Mouse (Mus musculus): ENCODE results near the gene Rabgap1l.

Gene Rabgap1l

DNA sequence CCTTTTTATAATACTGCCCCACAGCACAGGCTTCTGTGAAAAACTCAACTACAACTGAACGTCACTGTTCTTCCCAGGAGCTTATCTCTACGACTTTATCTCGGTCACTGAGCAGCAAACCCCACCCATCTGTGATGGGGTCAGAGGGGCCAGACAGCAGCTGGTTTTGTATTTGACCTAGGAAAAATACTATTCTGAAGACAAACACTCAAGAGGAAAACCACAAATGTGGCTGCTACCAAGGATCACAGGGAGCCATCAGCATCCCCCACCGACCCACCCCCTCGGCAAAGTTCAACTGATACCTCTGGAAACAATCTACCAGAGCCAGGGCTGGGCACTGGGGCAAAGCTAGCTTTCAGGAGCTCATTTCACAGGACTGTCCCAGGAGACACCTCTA lies 467.5 kb downstream of the Rabgap1l start:
- intact Hi-C loops (cut with DNase I), result no loop called here

DNA sequence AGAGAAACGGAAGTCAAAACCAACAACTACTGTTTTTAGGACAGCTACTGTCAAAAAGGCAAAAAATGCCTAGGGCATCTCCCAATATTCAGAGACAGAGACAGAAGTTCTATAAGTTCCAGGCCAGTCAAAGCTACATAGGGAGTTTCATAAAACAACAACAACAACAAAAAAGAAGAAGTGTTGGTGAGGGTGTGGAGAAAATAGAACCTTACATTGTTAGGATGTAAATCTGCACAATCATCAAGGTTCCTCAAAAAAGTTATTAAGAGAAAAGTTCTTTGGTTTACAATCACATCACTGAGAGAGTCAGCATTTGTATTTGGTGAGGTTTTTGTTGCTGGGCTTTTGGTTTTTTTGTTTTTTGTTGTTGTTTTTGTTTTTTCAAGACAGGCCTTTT lies 472.3 kb downstream of the Rabgap1l start:
- intact Hi-C loops (cut with DNase I), result no loop called here

DNA sequence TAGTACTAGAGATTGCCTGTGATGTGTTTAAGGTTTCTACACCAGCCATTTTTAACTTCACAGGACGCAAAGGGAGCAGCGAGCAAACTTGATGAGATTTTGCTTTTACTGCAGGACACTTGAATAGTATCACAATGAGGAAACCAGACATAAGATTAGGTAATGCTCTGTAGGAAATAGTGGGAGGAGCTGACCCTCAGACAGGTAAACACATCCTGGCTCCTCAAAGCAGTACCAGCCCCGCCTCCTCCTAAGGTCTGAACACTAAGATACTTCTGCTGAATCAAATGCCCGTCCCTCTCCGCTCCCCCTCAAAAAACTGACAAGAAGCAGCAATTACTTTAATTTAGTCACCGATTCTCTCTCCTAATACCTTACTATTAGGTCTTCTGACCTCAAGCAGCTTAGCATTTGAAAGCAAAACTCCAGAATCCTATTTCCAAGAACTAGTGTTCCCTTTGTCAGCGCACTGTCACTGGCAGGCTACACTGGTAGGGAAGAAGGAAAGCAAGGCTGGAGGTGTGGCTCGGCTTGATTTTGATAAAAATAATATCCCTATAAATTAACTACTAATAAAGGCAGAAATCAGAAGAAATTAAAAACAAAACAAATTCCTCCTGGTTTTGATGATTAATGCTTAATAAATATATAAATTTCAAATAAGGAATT lies 474.8 kb downstream of the Rabgap1l start:
- intact Hi-C loops (cut with DNase I), result no loop called here

DNA sequence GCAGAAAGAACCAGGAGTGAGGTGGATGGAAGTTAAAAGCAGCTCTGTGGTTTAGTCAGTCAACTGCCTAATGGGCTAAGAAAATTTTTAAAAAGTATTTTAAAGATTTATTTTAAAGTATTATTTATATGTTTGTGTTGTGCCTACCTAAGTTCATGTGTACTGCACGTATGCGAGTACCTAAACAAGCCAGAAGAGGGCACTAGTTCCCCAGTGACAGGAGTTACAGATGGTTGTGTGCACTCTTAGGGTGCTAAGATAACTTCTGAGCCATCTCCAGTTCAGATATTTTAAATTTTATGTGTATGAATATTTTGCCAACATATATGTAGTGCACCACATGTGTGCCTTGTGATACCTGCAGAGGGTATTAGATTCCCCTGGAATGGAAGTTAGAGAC lies 476.8 kb downstream of the Rabgap1l start:
- intact Hi-C loops (cut with DNase I), result no loop called here

DNA sequence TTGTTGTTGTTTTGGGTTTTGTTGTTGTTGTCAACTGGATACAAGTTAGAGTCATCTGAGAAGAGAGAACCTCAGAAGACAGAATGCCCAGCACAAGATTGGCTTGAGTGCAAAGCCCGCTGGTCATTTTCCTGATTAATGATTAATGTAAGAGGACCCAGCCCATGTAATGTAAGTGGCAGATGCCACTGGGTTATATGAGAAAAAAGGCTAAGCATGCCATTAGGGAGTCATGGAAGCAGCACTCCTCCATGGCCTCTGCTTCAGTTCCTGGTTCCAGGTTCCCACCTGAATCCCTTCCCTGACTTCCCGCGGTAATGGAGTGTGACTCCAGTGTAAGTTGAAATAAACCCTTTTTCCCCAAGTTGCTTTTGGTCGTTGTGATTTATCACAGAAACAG lies 480.4 kb downstream of the Rabgap1l start:
- intact Hi-C loops (cut with DNase I), result no loop called here

DNA sequence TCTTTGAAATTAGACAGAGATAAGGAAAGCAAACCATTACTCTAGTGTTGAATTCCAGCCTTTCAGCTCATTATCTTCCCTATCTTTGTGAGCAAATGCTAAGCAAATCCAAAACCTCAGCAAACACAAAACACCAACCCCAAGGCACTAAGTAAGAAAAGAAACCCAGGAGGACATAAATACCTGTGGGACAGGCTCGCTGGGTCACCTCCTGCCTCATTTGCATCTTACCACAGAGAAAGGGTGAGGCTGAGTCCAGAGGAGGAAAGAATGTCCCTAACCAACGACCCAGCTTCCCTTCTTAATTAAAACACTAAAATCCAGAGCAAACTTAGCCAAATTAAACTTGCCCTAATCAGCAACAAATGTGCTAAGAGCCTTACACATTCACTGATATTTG lies 481.1 kb downstream of the Rabgap1l start:
- intact Hi-C loops (cut with DNase I), result no loop called here

DNA sequence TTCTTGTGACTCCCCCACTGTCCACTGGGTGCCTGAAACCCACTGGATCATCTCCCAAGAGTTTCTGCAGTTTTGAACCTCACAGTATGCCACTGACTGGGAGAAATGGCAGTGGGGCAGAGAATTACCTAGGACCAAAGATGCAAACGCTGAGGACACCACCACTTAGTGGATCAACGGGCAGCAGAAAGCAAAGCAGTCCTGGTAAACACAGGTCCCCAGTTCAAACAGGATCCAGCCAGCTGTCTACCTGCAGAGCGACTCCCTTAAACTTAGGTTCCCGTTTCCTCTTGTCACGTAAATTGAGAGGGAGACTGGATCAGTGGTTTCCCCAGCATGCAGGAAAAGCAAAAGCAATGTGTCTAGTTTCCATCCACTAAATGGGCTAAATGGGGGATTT lies 483.1 kb downstream of the Rabgap1l start:
- intact Hi-C loops (cut with DNase I), result no loop called here

DNA sequence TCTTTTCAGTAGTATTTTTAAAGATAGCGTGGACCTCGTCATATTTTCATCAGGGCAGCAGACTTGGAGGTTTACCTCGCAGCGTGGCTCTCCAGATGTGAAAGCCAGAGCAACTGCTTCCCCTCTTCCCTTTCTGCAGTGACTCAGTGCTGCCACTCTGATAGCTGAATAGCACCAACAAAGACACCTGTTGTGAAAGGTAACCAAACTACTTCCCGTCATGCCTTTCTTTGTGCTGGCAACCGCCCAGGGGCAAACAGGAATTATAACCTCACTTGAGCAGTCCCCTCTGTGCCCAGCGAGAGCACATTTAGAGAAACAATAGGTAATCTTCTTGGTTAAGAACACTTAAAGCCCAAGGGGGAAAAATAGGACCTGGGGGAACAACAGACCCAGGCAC lies 484.0 kb downstream of the Rabgap1l start:
- intact Hi-C loops (cut with DNase I), result no loop called here

DNA sequence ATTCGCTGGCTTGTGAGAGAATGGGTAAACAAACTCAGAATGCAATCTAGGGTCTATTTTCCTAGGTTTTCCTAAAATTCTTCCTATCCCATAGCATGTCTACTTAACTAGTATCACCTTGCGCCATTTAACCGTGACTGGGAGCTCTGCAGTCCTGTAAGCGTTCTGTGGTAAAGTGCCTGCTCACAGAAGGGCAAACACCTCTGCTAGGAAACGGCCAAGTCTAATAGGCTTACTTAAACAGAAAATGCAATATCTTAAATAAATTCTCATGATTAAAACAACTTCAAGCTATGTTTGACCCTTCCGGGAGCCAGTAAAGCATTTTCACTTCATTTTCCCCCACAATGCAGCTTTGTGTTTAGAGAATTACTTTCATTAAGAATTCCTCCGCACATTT lies 484.5 kb downstream of the Rabgap1l start:
- intact Hi-C loops (cut with DNase I), result no loop called here

DNA sequence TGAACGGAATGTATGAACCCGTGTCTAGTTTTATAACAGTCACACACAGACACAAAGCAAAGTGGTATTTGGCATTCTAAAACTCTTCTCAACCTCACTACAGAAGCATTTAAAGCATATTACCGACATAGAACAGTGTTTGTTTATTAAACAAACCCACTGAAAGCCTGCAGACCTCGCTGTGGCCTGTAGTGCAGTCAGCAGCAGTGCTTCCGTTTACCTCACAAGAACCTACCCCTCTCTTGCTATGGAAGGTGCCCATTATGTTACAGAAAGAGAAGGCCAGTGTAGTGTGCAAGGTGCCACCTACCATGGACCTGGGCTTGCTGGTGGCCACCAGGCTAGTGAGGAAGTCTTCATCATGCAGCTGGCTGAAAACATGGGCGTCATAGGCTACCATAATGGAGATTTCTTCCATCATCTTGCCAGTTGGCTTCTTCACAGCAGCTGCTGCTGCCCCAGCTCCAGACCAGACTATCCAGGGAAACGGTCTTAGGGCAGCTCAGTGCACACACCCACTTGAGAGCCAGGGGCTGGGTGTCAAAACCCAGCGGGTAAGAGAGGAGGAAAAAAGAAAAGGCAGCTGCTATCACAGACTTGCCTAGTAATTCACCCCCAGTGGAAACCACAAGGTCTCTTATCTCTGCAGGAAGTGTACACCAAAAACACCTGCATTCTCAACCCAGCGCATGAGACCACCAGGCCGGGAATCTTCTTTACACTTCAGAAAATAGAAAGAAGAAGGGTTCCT lies 486.0 kb downstream of the Rabgap1l start:
- intact Hi-C loops (cut with DNase I), result no loop called here

DNA sequence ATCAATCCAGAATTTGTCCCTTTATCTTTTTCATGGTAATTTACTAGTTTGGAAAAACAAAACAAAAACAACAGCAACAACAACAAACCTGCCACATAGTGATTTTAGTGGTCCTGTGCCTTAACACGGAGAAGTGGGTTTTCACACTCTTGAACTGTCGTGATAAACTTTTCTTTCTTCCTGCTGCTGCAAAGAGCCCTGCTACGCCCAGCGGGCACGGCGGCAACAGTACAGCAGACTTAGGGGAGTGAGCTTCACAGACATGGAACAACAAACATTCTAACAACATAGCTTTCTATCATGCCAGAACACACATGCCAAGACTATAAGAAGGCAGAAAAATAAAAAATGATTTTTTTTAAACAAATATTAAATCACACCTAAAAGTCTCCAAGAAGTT lies 486.7 kb downstream of the Rabgap1l start:
- intact Hi-C loops (cut with DNase I), result no loop called here

DNA sequence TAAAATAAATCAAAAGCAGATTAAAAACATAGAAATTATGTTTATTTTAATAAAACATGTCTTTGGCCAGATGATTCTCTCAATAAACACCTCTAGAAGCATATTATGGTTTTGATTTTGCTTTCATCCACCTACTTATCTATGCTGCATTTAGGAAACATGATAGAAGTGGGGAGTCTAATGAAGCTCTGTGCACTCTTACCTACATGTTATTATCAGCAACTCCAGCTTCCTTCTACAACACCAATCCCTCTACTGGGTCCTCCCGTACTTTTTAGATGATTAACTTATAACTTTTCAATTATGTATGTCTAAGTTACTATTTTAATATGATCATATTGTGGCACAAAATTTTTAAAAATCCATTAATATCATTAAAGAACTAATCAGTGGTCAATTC lies 487.2 kb downstream of the Rabgap1l start:
- intact Hi-C loops (cut with DNase I), result no loop called here

DNA sequence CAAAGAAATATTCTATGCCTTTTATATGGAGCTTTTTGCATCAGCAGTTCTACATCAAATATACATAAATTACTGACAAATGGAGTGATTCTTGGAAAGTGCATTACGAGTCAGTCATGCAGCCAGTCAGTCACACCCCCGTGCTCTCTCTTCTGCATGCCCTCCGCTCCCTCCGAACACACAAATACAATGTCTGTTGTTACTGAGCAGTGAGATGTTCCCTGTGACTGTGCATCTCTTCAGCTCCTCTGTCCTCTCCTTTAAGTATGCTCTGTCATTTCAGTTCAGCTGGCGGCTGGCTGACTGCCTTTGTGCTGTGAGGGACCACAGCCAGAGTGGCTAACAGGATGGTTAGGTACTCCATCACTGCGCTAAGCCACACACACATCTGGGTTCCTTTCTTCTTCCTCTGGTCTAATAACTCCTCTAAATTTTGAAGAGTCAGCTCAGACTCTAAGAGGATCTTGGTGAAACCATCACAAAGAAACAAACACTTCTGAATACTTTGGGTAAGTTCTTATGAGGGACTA lies 488.0 kb downstream of the Rabgap1l start:
- intact Hi-C loops (cut with DNase I), result no loop called here

DNA sequence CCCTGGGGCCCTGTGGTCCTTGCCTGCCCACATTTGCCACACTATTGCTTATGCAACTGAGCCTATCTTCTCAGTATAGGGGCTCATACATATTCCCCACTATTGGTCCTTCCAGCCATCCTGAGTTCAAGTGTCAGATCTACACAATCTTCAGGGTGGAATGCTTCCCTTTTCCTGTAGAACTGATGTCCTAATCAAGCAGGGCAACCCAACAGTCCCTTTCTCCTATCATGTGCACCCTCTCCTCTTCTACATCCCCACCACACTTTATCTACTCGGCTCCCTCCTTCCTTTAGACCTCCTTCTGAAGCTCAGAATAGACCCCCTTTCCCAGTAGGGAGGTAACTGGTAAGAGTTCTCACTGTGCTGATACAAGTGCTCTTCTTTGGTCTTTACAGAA lies 490.7 kb downstream of the Rabgap1l start:
- intact Hi-C loops (cut with DNase I), result no loop called here

DNA sequence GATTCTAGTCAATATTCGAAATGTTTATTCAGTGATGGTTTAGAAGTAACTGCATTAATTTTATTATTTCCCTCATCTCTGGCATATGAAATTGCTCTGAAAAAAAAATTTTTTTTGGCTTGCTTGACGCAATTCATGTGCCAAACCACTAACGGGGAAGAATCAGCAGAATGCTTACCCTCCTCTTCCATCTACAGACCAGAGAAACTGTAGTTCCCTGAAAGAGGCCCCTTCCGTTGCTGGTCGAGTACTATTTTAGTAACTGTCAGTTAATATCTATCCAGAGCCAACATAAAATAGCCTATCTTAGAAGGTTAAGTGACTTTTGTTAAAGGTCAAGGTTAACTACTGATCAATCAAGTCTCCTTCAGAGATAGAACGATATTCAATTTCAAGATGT lies 491.9 kb downstream of the Rabgap1l start:
- intact Hi-C loops (cut with DNase I), result no loop called here

DNA sequence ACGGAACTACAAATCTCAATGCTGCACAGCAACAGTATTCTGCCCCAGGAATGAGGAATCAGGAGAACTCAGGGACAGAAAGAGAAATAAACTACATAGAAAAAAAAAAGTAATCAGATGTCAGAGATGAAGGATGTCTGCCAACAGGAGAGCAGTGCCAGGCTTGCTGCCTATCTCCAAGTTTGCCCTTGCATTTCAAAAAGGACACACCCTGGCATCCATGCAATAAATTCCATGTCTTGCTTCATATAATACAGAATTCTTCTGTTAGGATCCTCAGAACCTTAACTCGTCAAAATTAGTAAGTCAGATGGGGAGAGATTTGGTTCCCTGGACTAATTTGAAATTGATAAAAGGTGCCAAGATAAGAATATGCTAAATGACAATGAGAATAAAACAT lies 492.3 kb downstream of the Rabgap1l start:
- intact Hi-C loops (cut with DNase I), result no loop called here

DNA sequence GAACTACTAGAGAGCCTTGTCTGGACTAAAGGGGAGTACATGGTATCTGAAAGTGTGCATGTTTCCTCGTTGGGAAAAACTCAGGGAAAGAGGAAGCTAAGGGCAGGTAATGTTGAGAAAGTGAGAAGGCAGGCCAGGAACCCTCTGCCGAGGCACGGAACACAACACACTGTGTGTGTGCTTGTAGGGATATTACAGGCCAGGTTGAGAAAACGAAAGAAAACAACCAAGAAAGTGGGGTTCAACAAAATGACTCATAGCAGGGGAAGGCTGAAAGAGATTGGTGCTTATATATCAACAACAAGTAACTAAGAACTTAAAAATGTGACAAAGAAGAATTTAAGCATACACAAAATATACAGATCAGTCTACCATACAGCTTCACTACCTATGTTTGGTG lies 493.0 kb downstream of the Rabgap1l start:
- intact Hi-C loops (cut with DNase I), result no loop called here

DNA sequence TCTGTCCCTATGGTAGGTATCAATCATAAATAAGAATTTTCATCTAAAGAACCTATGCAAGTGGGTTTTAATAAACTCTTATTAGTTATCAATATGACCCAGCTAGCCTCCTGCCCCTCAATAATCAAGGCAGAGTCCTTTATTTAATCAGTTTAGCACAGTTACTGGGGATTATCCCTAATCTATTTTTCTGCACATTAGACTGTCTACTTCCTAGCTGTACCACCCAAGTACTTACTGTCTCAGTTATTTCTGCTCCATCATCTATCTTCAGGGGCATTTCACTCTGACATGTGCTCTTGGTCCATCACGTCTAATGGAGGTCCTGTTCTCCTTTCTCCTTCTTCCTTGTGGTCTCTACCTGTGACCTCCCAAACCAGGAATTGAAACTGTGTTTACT lies 494.1 kb downstream of the Rabgap1l start:
- intact Hi-C loops (cut with DNase I), result no loop called here

DNA sequence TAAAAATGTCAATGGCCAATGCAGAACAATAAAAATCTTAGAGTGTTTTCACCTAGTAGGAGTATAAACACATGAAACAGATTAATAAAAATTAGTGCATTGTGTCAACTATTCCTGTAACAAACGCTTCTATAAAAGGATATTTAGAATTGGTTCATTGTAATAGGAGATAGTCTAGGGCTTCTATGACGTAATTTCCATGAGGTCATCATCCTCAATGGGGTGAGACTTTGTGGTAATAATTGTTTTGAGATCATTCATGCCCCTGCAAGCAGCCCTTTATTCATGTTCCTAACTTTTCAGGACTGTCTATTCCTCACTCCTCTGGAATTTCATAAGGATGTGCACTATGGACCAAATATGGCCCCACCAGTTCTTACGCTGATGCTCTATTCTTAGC lies 495.3 kb downstream of the Rabgap1l start:
- intact Hi-C loops (cut with DNase I), result no loop called here

DNA sequence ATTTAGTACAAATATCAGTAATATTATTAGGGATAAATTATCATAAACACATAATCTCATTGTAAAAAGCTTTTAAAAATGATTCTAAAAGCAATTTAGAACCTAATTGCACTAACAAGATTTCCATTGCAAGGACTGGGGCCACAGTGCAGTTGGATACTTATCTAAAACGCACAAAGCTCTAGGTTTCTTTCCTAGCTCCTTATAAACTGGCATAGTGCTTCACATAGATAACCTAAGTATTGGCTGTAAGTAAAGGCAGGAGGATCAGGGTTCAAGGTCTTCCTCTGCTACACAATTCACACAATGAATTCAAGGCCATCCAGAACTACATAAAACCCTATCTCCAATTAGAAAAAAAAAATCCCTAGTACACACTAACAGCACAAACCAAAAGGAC lies 497.7 kb downstream of the Rabgap1l start:
- intact Hi-C loops (cut with DNase I), result no loop called here

DNA sequence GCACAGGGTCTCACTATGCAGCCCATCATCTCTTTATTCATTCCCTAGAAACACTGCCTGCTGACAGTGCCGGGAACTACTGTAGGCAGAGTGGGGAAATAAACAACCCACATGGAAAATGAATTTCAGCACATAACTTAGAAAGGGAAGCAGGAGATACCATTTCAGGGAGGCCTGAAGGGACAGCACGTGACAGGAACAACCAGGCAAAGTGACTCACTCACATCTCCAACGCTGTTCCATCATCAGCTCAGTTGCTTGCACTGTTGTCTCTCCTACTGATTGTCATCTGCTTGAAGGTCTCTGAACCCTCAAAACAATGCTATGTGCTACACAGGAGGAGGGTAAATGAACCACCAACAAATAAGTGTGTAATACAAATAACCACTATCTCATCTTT lies 499.5 kb downstream of the Rabgap1l start:
- intact Hi-C loops (cut with DNase I), result no loop called here

DNA sequence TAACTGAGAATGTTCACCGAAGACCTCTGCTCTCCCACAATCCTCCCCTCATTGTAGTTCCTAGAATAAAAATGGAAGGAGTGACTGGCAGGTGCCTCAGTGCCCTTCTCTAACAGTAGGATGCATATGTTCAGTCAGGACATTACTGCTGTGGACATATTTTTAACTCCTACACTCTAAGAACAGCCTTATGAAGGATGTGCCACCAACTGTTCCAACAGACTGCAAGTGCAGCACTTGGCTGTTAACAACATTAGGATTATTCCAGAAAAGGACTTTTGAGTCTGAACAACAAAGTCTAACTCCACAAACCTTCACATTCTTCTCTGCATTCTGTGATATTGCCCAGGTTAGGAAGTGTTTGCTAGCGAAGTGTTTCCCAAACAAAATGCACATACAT lies 501.0 kb downstream of the Rabgap1l start:
- intact Hi-C loops (cut with DNase I), result no loop called here

DNA sequence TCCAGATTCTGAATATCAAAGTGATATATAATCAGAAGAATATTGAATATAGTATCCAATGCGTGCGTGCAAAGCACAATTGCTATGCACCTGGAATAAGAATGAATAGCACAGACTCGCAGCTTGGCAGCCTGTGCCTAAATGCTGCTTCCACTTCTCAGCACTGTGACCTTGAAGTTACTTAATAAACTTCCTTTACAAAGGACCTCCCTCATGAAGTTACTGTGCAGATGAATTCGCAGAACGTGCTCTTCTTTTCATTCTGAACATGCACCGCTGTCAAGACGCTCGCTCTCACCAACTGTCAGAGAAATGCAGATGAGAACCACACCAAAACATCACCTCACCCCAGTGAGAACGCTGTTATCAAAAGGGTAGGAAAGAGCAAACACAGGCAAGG lies 502.8 kb downstream of the Rabgap1l start:
- intact Hi-C loops (cut with DNase I), result no loop called here

Data from adrenal gland (tissue).